Mouse (Mus musculus): ENCODE results near the gene Slc12a5. TPM values are rescaled to one million over a fixed set of nuclear protein-coding genes. Genes with fewer than 3 reads are reported as not detected.

Gene Slc12a5
- total and polyA plus RNA-seq, 2 experiments from 2014 or later, result 83.5 to 368 TPM

DNA sequence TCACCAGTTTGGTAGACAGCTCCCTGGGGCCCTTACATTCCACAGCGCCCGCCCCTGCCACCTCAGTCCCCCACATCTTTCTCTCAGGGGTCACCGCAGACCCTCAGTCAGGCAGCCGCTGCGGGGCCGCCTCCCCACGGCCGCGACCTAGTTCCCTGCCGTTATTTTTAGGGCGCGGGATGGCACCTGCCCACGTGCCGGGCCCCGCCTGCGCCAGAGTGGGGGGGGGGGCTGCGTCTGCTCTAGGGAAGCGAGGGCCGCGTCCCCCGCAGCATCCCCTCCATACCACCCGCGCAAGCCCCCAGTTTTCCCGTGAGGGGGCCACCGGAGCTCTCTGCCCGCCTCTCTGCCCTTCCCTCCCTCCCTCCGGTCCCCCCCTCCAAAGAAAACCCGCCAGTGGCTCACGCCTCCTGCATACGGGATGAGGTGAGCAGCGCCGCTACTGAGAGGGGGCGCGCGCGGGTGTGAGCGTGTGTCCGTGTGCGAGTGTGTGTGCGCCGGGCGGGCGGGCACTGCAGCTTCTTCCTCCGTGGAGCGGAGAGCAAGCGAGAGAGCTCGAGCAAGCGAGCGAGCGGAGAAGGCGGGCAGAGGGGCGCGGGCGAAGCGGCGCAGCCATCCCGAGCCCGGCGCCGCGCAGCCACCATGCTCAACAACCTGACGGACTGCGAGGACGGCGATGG is 7.3 kb downstream of the Slc12a5 start:
- peak; percentile 64 for TF ChIP-seq CTCF (IDR thresholded peaks at IDR 0.05)
- H3K9ac ChIP-seq (replicated peaks; ENCODE audit: low read length, poor library complexity, severe bottlenecking), result peak overlapping the region; percentile 85
- peak overlapping the region; percentile 78 for H3K4me3 ChIP-seq (ENCODE audit: low read depth, low read length)
- peak overlapping the region; percentile 68 for H3K4me2 ChIP-seq (ENCODE audit: low read depth, low read length, poor library complexity, severe bottlenecking)
- 1% methylated on average over 50 of the region's 65 CpGs for WGBS
- H3K9me3 ChIP-seq (ENCODE audit: low read length), result no peaks in the 10 kb centered on the region
- DNase-seq (ENCODE audit: low spot score) (peak; percentile 80), ATAC-seq (ENCODE audit: low FRiP score) (peak; percentile 70)
- H3K4me1 ChIP-seq (ENCODE audit: insufficient read depth, low read length), result peaks cover 31% of the 10 kb centered on the region
- peak overlapping the region; percentile 92 for H3K27ac ChIP-seq (ENCODE audit: low read depth, low read length)
- H3K27me3 ChIP-seq (ENCODE audit: insufficient read depth, low read length), result no peaks in the 10 kb centered on the region
- H3K36me3 ChIP-seq (ENCODE audit: insufficient read depth, low read length), result no peaks in the 10 kb centered on the region

DNA sequence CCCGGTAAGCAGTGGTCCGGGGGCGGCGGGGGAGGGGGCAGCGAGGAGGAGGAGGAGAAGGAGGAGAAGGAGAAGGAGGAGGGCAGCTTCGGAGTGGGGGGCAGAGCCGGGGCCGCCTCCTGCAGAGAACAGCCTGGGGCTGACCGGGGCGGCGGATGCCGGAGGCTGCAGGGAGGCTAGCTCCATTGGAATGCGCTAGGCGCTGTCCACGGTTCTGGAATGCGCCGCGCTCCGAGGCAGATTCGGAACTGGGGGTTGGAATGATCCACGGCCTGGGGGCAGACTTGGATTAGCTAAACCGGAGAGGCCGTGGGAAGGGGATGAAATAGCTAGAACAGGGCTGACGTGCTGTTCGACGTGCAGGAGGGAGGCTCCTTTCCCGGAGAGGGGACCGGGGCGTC is 7.8 kb downstream of the Slc12a5 start:
- Histone ChIP-seq H3K27me3 (ENCODE audit: insufficient read depth, low read length) (no peaks in the 10 kb centered on the region), H3K36me3 (ENCODE audit: insufficient read depth, low read length) (no peaks in the 10 kb centered on the region), H3K4me1 (ENCODE audit: insufficient read depth, low read length) (peaks cover 29% of the 10 kb centered on the region), H3K4me2 (ENCODE audit: low read depth, low read length, poor library complexity, severe bottlenecking) (peak overlapping the region; percentile 68), H3K4me3 (ENCODE audit: low read depth, low read length) (peak overlapping the region; percentile 78), H3K27ac (ENCODE audit: low read depth, low read length) (peak overlapping the region; percentile 92), H3K9me3 (ENCODE audit: low read length) (no peaks in the 10 kb centered on the region), H3K9ac (replicated peaks; ENCODE audit: low read length, poor library complexity, severe bottlenecking) (peak overlapping the region; percentile 85)
- DNase-seq (ENCODE audit: low spot score), result peak; percentile 51
- 1% methylated on average over 23 of the region's 29 CpGs for WGBS
- TF ChIP-seq CTCF (IDR thresholded peaks at IDR 0.05), result no peak
- peak; percentile 22 for ATAC-seq (ENCODE audit: low FRiP score)

DNA sequence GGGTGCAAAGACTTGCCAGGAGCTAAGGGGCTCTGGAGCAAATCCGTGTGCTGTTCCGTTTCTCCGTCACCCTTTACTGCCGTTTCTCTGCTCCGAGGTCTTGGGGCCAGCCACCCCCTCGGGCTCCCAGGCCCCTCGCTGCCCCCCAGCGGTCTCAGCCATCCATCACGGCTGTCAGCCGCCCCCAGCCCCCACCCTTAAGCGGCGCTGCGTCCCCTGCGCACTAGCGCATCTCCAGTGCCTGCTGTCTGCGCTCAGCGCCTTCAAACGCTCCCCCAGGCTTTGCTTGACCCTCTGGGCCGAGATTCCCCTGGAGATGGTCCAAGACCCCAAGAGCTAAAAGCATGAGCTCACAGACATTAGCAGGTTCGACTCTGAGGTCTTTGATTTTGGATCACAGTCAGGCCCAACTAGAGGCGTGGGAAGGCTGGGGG is 8.8 kb downstream of the Slc12a5 start:
- H3K27me3 ChIP-seq (ENCODE audit: insufficient read depth, low read length), result no peaks in the 10 kb centered on the region
- no peaks in the 10 kb centered on the region for H3K36me3 ChIP-seq (ENCODE audit: insufficient read depth, low read length)
- TF ChIP-seq CTCF (IDR thresholded peaks at IDR 0.05), result 0 out of 2 replicates have a peak, but pooled peaks have one; percentile 4
- H3K4me1 ChIP-seq (ENCODE audit: insufficient read depth, low read length), result peaks cover 23% of the 10 kb centered on the region; the same call in 1 of the 2 replicates
- H3K4me3 ChIP-seq (ENCODE audit: low read depth, low read length), result peak overlapping the region; percentile 78
- H3K9me3 ChIP-seq (ENCODE audit: low read length), result no peaks in the 10 kb centered on the region
- ATAC-seq (ENCODE audit: low FRiP score) (no peak), DNase-seq (ENCODE audit: low spot score) (no peak)
- 1% methylated on average over 21 of the region's 21 CpGs for WGBS
- peak overlapping the region; percentile 68 for H3K4me2 ChIP-seq (ENCODE audit: low read depth, low read length, poor library complexity, severe bottlenecking)
- H3K27ac ChIP-seq (ENCODE audit: low read depth, low read length), result peak overlapping the region; percentile 92
- H3K9ac ChIP-seq (replicated peaks; ENCODE audit: low read length, poor library complexity, severe bottlenecking), result peak overlapping the region; percentile 85

DNA sequence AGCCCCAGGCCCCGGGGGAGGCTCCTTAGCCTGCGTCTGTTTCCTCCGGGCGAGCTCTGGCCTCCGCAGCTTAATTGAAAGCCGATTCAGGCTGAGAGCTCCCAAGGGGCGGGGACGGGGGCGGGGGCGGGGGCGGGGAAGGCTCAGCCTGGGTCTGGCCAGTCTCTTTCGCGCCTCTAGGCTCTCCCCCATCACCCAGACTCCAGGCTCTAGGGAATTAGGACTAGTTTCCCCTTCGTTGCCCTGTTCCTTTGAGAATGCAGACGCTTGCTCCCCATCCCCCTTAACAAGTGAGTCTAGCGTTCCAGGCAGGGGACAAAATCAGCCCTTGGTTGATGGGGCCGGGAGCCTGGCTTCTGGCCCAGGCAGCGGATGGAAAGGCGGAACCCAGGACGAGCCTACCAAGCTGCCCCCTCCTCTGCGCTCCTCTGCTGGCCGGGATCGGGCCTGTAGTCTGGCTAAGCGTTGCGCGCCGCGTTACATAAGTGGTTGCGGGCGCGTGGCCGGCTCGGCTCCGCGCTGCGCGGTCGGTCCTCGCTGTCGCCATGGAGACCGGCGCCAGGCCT is 10.1 kb downstream of the Slc12a5 start:
- peak overlapping the region; percentile 48 for H3K9ac ChIP-seq (replicated peaks; ENCODE audit: low read length, poor library complexity, severe bottlenecking)
- no peaks in the 10 kb centered on the region for H3K27me3 ChIP-seq (ENCODE audit: insufficient read depth, low read length)
- peak overlapping the region; percentile 9; the same call in 1 of the 2 replicates for H3K27ac ChIP-seq (ENCODE audit: low read depth, low read length)
- DNase-seq (ENCODE audit: low spot score), result peak; percentile 76
- peak; percentile 13; the same call in 1 of the 2 replicates for ATAC-seq (ENCODE audit: low FRiP score)
- H3K4me2 ChIP-seq (ENCODE audit: low read depth, low read length, poor library complexity, severe bottlenecking), result peak overlapping the region; percentile 68
- TF ChIP-seq CTCF (IDR thresholded peaks at IDR 0.05), result no peak
- no peaks in the 10 kb centered on the region for H3K9me3 ChIP-seq (ENCODE audit: low read length)
- H3K4me1 ChIP-seq (ENCODE audit: insufficient read depth, low read length), result peaks cover 15% of the 10 kb centered on the region; the same call in 1 of the 2 replicates
- under 1% methylated on average over 42 of the region's 42 CpGs for WGBS
- H3K36me3 ChIP-seq (ENCODE audit: insufficient read depth, low read length), result no peaks in the 10 kb centered on the region
- peak overlapping the region; percentile 78 for H3K4me3 ChIP-seq (ENCODE audit: low read depth, low read length)

DNA sequence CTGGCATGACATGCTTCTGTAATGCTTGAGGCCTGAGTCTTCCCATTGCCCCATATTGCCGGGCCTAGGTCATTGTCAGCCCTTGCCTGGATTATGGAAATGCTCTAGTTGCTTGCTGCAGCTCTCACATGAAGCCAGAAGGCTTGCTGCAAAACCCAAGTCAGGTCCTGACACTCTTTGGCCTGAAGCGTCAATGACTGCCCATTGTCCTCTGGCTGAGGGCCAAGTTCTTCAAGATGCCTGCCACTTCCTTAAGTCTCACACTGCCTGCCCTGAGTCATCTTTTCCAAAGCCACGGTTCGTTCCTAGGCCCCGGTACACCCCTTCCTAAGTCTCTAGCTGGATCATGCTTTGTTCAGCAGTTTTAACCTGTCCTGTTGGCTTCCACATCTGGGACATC is 12.0 kb downstream of the Slc12a5 start:
- Histone ChIP-seq H3K9me3 (ENCODE audit: low read length) (no peaks in the 10 kb centered on the region), H3K4me1 (ENCODE audit: insufficient read depth, low read length) (peaks cover 10% of the 10 kb centered on the region; the same call in 1 of the 2 replicates), H3K27ac (ENCODE audit: low read depth, low read length) (no peak overlapping the region), H3K9ac (replicated peaks; ENCODE audit: low read length, poor library complexity, severe bottlenecking) (no peak overlapping the region), H3K27me3 (ENCODE audit: insufficient read depth, low read length) (no peaks in the 10 kb centered on the region), H3K4me3 (ENCODE audit: low read depth, low read length) (no peak overlapping the region), H3K36me3 (ENCODE audit: insufficient read depth, low read length) (no peaks in the 10 kb centered on the region), H3K4me2 (ENCODE audit: low read depth, low read length, poor library complexity, severe bottlenecking) (no peak overlapping the region)
- WGBS, result 68% methylated on average over 5 of the region's 5 CpGs
- TF ChIP-seq CTCF (IDR thresholded peaks at IDR 0.05), result no peak
- DNase-seq (ENCODE audit: low spot score) (no peak), ATAC-seq (ENCODE audit: low FRiP score) (no peak)

DNA sequence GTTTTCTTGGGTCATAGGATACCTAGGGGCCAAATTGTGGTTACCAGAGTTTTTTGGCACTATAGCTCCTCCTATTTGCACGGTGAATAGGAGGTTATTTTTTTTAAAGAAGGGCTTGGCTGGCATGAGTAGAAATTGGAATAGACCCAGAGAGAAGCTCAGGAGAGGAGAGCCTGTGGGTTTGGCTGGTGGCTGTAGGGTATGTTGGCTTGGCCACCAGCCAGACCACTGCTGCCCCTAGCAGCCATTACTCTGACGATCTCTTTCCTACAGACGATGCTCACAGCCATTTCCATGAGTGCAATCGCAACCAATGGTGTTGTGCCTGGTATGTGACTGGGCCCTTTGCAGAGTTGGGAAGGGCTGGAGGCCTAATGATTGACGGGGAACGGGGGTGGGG is 15.0 kb downstream of the Slc12a5 start:
- Histone ChIP-seq H3K4me2 (ENCODE audit: low read depth, low read length, poor library complexity, severe bottlenecking) (no peak overlapping the region), H3K36me3 (ENCODE audit: insufficient read depth, low read length) (peaks cover 14% of the 10 kb centered on the region), H3K4me1 (ENCODE audit: insufficient read depth, low read length) (peaks cover 10% of the 10 kb centered on the region; the same call in 1 of the 2 replicates), H3K4me3 (ENCODE audit: low read depth, low read length) (no peak overlapping the region), H3K9ac (replicated peaks; ENCODE audit: low read length, poor library complexity, severe bottlenecking) (no peak overlapping the region), H3K9me3 (ENCODE audit: low read length) (no peaks in the 10 kb centered on the region), H3K27ac (ENCODE audit: low read depth, low read length) (no peak overlapping the region), H3K27me3 (ENCODE audit: insufficient read depth, low read length) (no peaks in the 10 kb centered on the region)
- DNase-seq (ENCODE audit: low spot score) (no peak), ATAC-seq (ENCODE audit: low FRiP score) (no peak)
- TF ChIP-seq CTCF (IDR thresholded peaks at IDR 0.05), result no peak
- 75% methylated on average over 6 of the region's 6 CpGs for WGBS

Measured in midbrain, postnatal 0 days (tissue).